Comparison of ENCODE assay signal across 17 mouse cellular contexts in genomic region chr7:96295959-96296358, GRCm38 (mm10).
"Had no signal": no experiment of that assay in that cellular context is flagged by ENCODE, and none has a peak within 500 bp of the region (broad histone marks: within the 10 kb centered on the region; RNA-seq: fewer than 3 reads in every experiment).

No protein-coding gene starts in this region.

- H3K36me3 ChIP-seq: lung, embryonic 15.5 days; midbrain, embryonic 12.5 days; midbrain, embryonic 15.5 days; neural tube, embryonic 12.5 days; neural tube, embryonic 15.5 days had no signal

- H3K27me3 ChIP-seq: lung, embryonic 15.5 days; midbrain, embryonic 12.5 days; midbrain, embryonic 15.5 days; neural tube, embryonic 12.5 days; neural tube, embryonic 15.5 days had no signal

- ATAC-seq: liver, postnatal 0 days; midbrain, embryonic 15.5 days had no signal

- DNase-seq: kidney, adult 2 months; kidney, postnatal 10 days; kidney, postnatal 36 days; layer of hippocampus, postnatal 36 days; liver, postnatal 0 days; lung, postnatal 10 days; lung, postnatal 36 days; right cerebral cortex, adult 18-20 months; right cerebral cortex, postnatal 14 days; right cerebral cortex, postnatal 4 days; thymus, adult 18-20 months; thymus, postnatal 36 days had no signal
